Mouse (Mus musculus) hindbrain, embryonic 14.5 days (tissue): ENCODE results near the gene Ppp2r5d. TPM values are rescaled to one million over a fixed set of nuclear protein-coding genes. Genes with fewer than 3 reads are reported as not detected.

Experiments used
- polyA plus RNA-seq: library from polyadenylated mRNA; unstranded; fragments of >200 nt; fragmentation: Nextera tagmentation; extraction: Ambion mirVana; gene quantifications from 2 replicates; pipeline ENCODE4 v1.2.1, GENCODE M21; 2014

The Ppp2r5d gene
- polyA plus RNA-seq, 1 experiment from 2014 or later, result 78.2 TPM

Other genes starting within 250 kb of the Ppp2r5d start
- 6.5 and 7.7 TPM in 2 replicates for gene Ttbk1, start 217.4 kb downstream of the Ppp2r5d start, polyA plus RNA-seq
- gene Dnph1, start 208.4 kb downstream of the Ppp2r5d start, polyA plus RNA-seq, result 16.0 and 16.6 TPM in 2 replicates
- 14.6 and 14.7 TPM in 2 replicates for gene Cul9, start 158.7 kb downstream of the Ppp2r5d start, polyA plus RNA-seq
- gene Srf, start 148.9 kb downstream of the Ppp2r5d start, polyA plus RNA-seq, result 5.2 and 6.5 TPM in 2 replicates
- 19.2 and 20.6 TPM in 2 replicates for gene Ptk7, start 75.6 kb downstream of the Ppp2r5d start, polyA plus RNA-seq
- gene Klc4, start 59.1 kb downstream of the Ppp2r5d start, polyA plus RNA-seq, result 26.2 and 30.5 TPM in 2 replicates
- gene Mrpl2, start 58.9 kb downstream of the Ppp2r5d start, polyA plus RNA-seq, result 66.5 and 71.2 TPM in 2 replicates
- 29.7 and 30.2 TPM in 2 replicates for gene Cul7, start 54.8 kb downstream of the Ppp2r5d start, polyA plus RNA-seq
- gene Rrp36, start 30.8 kb downstream of the Ppp2r5d start, polyA plus RNA-seq, result 41.6 and 44.7 TPM in 2 replicates
- gene Mea1, start 26.3 kb downstream of the Ppp2r5d start, polyA plus RNA-seq, result 279 and 280 TPM in 2 replicates
- 154 and 155 TPM in 2 replicates for gene Klhdc3, start 24.2 kb downstream of the Ppp2r5d start, polyA plus RNA-seq
- 23.1 and 24.4 TPM in 2 replicates for gene Pex6, start 6.4 kb upstream of the Ppp2r5d start, polyA plus RNA-seq
- gene Gnmt, start 24.1 kb upstream of the Ppp2r5d start, polyA plus RNA-seq, result 0.88 and 1.1 TPM in 2 replicates
- gene Cnpy3, start 47.1 kb upstream of the Ppp2r5d start, polyA plus RNA-seq, result 60.0 and 60.4 TPM in 2 replicates
- 0.21 and 0.35 TPM in 2 replicates for gene Ptcra, start 58.6 kb upstream of the Ppp2r5d start, polyA plus RNA-seq
- 54.1 and 68.5 TPM in 2 replicates for gene 2310039H08Rik, start 67.5 kb upstream of the Ppp2r5d start, polyA plus RNA-seq
- gene Rpl7l1, start 77.6 kb upstream of the Ppp2r5d start, polyA plus RNA-seq, result 73.8 and 81.9 TPM in 2 replicates
- 9.8 and 11.7 TPM in 2 replicates for gene Bicral, start 153.4 kb upstream of the Ppp2r5d start, polyA plus RNA-seq
- gene Tbcc, start 185.6 kb upstream of the Ppp2r5d start, polyA plus RNA-seq, result 54.7 and 61.6 TPM in 2 replicates
- gene Prph2, start 205.3 kb upstream of the Ppp2r5d start, polyA plus RNA-seq, result not detected in 2 replicates